Mouse (Mus musculus) left cerebral cortex, adult 8-10 months (tissue): ENCODE data around the gene Frmd4a. TPM values are rescaled to one million over a fixed set of nuclear protein-coding genes. Genes with fewer than 3 reads are reported as not detected.
"Not testable (repeated sequence)": the region's sequence is repeated elsewhere in the genome, so short reads cannot be mapped to it uniquely, and the experiment has no call there.

ENCODE experiments used
- DNase-seq, 2 experiments: peaks; one replicate each; pipeline ENCODE4 v3.0.0; 2022; ENCODE audit warnings: low spot score in 2 of 2
- total RNA-seq, 4 experiments: library from RNA; stranded (reverse); gene quantifications; 2 replicates each; pipeline ENCODE4 v1.2.4; 2022

Frmd4a gene
- total RNA-seq, 4 experiments from 2014 or later: 49.9 to 53.7 (median 53.6) TPM

DNA sequence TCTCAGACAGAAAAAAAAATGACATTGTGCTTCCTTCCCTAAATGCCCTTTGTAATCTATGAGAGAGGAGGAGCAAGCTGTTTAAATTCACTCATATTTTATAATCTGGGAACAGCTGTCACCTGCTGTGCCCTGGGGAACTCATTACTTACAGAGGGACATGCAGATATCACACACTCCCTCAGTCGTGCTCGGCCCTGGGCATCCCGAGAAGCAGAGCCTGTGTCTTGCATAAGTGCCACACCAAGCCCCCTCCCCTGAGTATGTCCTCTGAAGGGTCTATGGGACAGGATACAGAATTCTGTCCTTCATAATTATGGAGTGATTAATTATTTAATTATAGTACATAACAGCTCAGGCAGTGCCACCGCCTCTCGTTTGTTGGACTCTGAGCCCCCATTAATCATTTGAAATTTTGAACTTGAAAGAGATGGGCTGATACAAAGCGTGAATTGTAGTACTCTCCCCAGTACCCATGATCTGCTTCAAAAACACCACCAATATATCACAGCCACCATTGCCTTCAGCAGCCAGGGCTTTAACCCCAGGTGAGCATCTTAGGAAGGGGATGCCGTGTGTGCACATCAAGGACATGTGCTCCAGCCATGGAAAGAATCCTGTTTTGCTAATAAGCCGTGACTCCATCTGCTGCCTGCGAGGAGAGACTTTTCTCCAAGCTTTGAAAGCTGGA lies 177.0 kb downstream of the Frmd4a start:
- DNase-seq: no peak

DNA sequence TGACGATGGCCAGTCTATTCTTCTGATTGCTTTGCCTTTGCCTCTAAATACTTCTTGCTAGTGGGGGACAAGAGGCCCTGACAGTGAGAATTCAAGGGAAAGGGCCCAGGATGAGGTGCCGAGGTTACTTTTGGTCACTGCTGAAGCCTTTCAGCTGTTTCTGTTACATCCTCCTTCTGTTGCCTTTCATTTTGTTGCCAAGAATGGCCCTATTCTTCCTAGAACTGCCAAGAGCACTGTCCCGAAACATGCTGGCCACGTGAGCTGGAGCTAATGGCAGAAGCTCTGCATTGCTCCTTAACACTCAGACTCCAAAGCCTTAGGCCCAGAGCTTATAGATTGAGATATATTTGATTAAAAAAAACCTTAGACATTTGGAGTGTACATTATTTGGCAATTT lies 178.5 kb downstream of the Frmd4a start:
- no peak for DNase-seq

GRCm38 (mm10) chr2:4209234-4209633 lies 191.7 kb downstream of the Frmd4a start:
- no peak for DNase-seq

DNA sequence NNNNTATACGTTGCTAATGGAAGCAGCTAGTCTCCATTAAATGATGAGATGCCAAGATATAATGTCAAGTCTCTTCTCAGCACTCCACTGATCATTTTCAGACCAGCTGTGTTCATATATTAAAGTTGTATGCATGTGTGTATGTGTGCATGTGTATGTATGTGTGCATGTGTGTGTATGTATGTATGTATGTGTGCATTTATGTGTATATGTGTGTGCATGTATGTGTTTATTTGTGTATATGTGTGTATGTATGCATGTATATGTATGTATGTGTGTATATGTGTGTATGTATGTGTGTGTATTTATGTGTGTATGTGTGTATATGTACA lies 204.9 kb downstream of the Frmd4a start:
- DNase-seq: no peak

- DNase-seq: no peak
Observed at GRCm38 (mm10) chr2:4223316-4223715, 205.8 kb downstream of the Frmd4a start.

GRCm38 (mm10) chr2:4226941-4227558 lies 209.5 kb downstream of the Frmd4a start:
- DNase-seq: peak in 1 of 2 experiments; percentile 39

- no peak for DNase-seq
Observed at GRCm38 (mm10) chr2:4227563-4227962, 210.0 kb downstream of the Frmd4a start.

DNA sequence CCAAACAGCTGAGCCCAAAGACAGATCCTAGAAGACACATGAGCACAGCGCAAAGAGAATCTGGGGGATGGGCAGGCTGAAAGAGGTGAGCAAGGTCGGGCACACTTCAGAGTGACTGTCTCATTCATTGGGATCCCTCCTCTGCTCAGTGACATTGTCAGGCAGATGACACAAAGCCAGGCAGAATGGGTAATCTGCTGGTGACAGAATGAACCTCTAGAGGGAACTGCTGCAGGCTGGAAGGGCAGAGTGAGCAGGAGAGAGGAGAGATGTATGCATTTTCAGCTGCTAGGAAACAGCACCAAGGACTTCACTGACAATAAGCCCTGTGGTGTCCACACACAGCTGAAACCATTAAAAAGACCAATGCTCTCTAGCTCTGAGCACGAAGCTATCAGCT lies 211.0 kb downstream of the Frmd4a start:
- no peak for DNase-seq

GRCm38 (mm10) chr2:4232335-4232734 lies 214.8 kb downstream of the Frmd4a start:
- no peak for DNase-seq

- no peak for DNase-seq
Observed at GRCm38 (mm10) chr2:4232761-4233322, 215.3 kb downstream of the Frmd4a start.

DNA sequence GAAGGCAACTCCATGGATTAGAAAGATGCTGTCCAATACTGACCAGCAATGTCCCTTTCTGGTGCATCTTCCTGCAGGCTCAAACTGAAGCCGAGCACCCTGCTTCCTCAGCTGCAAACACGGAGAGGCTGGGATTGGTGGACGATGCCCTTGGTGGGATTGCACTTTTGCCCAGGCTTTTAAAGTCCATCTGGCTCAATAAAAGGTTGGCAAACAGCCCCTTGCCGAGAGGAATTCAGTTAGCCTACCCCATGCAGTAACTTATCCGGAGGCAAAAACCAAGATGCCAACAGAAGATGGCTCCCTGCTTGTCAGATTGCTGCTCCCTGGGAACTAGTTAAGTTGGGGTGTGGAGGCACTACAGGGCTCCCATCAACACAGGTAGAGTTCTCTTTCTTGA lies 220.2 kb downstream of the Frmd4a start:
- DNase-seq: no peak

- no peak for DNase-seq
Observed at GRCm38 (mm10) chr2:4249723-4250122, 232.2 kb downstream of the Frmd4a start.

DNA sequence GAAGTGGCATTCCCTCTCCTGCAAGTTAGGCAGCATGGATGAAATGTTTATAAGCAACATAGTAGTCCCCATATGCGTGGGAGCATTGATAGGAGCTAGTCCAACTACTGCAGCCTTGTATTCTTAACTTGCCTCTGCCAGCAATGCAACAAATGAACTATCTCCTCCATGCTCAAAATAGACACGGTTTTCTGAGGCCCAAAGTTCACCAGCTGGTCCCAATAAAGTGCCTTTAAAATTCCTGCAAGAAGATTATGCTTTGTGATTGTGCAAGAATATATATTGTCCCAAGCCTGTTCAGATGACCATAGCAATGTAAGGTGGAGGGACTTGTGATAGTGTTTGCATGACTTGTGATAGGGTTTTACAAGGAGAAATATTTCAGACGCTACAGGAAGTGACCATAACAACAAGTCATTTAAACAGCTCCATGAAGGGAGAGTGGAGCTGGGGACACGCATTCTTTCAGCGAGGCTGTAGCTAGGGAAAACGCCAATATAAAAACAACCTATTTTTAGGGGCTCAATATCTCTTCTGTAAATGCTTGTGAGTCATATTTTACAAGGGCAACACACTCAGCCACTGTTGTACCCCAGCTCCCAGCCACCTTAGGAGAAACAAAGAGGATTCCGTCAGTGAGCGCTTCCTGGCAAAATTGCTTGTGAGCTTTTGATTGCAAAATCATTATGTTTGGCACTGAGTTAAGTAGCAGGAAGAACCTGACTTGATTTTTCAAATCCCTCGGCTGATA lies 235.2 kb downstream of the Frmd4a start:
- no peak for DNase-seq

DNA sequence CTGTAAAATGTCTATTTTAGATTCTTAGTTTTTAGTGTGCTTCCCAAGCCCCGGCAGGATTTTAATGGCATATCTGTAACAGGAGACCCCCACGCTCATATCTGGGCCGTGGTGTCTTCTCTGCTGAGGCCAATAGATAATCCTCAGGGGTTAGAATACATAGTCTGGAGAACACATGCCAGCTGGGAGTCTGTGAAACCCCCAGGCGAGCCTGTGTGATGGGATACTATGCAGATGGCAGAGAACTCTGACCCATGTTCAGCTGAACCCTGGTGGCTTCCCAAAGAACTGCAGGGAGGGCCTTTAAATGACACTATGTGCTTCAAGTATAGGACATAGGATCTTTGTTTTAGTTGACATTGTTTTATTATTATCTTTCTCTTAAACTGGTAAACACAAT lies 235.8 kb downstream of the Frmd4a start:
- no peak for DNase-seq

- DNase-seq: no peak
Observed at GRCm38 (mm10) chr2:4254083-4254482, 236.6 kb downstream of the Frmd4a start.

DNA sequence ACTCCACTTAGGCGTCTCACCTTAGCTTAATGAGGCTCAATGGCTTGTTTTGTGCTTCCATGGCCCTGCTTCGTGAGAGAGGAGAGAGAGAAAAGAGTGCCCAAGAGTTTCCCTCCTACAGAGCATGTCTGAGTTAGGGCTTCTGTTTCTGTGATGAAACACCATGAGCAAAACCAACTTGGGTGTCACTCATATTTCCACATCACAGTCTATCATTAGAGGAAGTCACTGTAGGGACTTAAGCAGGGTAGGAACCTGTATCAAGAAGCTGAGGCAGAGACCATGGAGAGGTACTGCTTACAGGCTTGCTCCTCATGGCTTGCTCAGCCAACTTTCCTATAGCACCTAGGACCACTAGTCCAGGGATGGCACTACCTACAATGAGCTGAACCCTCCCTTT lies 238.7 kb downstream of the Frmd4a start:
- DNase-seq: no peak

- no peak for DNase-seq
Observed at GRCm38 (mm10) chr2:4257604-4258003, 240.1 kb downstream of the Frmd4a start.

DNA sequence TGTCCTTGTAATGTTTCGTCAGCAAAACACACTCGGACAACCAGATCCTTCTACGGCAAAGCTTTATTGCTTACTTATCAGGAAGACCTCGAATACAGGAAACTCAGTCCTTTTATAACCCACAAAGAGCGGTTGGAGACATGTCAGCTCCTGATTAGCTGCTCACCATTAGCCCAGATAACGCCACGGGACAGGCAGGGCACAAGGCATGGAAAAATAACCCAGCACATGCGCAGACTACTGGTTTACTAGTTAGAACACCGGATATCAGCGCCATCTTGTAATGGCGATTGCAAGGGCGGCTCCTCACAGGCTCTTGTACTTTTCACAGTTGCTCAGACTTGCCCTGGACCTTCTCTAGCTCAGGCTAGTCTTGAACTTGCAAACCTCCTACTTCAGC lies 241.3 kb downstream of the Frmd4a start:
- DNase-seq: not testable (repeated sequence)

DNA sequence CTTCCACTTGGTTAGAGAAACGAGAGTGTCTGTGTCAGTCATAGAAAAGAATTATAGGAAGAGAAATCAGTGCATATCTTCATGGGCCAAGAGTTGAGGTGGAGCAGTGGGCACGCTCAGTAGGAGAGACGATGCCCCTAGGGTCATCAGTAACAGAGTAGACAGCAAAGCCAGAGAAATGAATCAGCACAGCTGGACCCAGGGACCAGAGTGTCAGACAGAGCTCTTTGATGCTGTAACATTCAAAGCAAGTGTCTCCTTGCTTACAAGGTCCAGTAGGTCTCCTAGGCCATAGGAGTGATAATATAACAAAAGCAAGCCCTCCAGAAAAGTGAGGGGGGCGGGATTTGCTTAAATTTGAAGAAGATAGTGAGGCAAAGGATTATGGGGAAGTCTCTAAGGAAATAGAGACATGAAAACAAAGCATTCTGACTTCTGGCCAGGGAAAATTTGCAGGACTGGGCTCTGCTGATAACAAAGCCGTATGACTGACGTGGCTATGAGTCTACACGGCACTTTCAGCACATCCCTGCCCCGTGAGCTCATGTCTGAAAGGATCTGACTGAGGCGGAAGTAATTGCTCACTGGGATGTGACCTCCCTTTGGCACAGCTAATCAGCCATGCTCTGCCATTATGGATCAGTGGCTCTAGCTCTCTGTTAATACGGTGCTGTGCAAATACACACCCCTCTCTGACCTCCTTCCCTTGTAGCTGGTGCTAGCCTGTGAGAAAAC lies 243.0 kb downstream of the Frmd4a start:
- no peak for DNase-seq

GRCm38 (mm10) chr2:4262667-4263066 lies 245.2 kb downstream of the Frmd4a start:
- no peak for DNase-seq

GRCm38 (mm10) chr2:4267377-4267776 lies 249.9 kb downstream of the Frmd4a start:
- no peak for DNase-seq

GRCm38 (mm10) chr2:4282777-4283176 lies 265.3 kb downstream of the Frmd4a start:
- DNase-seq: no peak
